Mouse (Mus musculus) cerebellum, postnatal 4 days (tissue): ENCODE measurements around the gene Camkmt.

Experiments used
- DNase-seq, 2 experiments: peaks; one replicate each; pipeline ENCODE4 v3.0.0; 2022; ENCODE audit warnings: low spot score in 2 of 2, mixed read lengths in 1 of 2

The Camkmt gene

DNA sequence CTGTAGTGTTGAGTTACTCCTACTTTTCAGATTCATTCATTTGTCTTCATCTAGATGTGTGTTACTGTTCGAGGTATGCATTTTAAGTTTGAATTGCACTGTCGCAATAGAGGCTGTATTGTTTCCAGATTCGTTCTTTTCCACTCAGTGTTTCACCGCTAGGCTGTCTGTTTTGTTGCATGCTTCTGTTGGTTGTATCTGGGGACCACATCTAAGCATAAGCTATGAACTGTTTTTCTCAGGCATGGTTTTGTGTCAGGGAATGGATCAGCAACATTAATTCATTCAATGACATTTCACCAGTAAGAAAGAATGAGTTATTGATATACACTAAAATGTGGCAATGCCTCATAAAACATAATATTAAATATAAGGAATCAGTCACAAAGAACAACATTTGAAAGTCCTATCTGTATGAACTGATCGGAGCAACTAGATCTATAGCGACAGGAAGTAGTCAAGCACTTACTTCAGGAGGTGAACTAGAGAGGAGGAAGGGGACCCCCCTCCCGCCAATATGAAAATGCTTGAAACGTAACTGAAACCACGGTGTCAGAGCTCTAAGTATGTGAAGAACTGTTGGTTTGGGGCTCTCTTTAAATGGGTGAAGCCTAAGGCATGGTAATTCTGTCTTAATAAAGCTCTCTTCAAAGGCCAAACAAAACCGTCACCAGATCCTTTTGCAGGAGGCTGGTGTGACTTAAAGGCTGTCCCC lies 80.3 kb downstream of the Camkmt start:
- DNase-seq = no peak

DNA sequence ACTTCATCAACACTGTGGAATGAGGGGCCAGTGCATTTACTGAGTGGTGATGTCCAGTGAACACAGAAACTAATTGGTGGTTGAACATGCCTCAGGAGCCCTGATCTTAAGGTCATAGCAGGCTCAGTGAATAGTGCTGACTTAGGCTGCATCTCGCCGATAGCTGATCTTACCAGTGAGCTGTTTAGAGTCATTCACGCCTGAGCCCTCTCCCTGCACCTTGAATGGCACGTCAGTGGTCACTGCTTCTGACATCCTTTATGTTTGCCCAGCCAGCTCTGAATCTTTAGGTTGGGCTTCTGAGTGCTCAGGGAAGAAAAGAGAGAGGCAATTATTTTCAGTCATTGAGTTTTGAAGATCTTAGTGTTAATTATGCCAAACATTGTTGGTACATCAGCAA lies 81.6 kb downstream of the Camkmt start:
- no peak for DNase-seq

DNA sequence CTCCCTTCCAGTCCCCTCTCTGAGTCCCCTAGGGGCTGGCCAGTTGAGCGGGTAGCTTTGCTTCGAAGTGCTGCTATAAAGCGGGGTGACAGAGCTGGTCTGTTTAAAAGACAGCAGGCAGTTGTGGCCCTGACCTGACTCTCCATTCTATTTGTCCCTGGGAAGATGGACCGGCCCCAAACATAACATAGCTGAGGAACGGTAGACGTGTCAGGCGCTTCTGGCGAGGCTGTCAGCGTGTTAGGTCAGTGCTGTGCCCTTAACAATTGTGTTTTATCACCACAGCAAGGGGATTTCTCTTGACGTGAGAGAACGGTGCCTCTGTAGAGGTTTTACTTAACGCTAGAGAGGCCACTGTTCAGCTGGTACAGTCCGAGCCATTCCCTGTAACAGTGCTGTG lies 86.9 kb downstream of the Camkmt start:
- DNase-seq = no peak

DNA sequence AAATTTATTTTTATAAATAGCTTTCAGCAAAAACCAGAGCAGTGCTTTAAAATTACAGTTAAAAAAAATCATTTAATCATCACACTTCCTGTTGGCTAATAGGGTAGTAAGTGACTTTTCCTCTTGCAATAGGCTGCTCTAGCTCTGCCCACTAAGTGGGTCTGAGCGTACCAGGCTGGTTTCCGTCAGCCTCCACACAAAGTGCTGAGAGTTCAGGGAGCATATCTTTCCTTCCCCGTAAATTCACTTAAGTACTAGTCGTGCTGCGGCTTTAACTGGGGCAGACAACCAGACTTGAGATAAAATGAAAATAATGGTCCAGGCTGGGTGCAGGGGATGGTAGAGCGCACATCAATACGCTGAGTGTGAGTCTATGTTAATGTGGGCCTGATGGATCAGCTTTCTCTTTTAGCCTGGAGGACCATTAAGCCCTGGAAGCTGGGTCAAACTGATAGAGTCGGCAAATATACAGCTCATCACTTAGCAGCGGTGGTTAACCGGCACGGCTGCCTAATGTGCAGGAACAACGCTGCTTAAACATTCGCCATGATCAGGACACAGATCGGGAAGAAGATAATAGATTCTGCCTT lies 90.2 kb downstream of the Camkmt start:
- DNase-seq = no peak

DNA sequence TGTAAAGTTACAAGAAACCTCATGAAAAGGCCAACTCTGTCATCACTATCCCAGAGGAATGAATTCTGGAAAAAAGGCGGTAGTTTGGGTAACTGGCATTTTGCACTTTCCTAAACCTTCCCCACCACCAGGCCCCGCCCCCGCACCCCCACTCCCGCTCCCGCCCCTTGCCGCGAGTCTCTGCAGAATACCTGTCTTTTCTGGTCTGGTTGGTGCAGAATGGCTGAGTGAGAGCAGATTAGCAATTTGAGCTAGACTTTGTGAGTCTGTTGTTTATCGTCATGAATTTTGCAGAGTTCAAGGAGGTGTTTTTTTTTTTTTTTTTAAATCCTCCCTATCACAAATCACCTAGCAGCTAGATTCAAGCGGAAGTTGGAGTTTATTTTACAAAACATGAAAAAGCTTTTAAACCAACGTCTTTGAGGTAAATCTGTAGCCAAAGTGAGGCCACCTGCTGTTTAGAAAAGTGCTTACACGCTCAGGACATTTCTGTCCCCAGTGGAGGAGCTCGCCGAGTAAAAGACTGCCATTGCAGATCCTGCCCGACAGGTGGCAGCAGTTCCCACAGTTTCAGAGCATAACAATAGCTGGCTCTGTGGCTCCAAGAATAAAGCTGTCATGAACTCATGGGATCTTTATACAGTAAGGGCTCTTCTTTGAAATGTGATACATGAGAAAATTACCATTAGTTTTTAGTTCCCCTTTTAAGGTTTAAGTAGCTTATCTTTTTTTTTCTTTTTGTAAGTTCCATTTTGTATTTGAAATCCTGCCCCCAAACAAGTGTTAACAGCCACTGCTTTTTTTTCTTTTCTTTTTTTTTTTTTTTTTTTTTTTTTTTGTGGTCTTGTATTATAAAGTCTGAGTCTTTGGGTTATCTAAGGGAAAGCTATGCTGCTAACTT lies 99.1 kb downstream of the Camkmt start:
- DNase-seq = peak; percentile 74 to 84

DNA sequence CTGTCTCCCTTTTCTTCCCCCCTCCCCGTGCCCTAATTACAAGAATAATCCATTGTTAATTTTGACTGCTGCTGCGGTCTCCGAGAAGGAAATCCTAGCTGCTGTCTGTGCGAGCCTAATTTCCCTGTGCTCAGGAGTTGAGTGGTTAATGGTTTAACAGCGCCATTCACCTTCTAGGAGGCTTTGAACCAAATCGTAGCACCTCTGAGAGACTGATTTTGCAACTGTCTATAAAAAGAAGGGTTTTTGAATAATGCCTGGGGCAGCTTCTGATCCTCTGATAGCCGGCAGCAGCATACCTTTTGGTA lies 99.7 kb downstream of the Camkmt start:
- DNase-seq = no peak

DNA sequence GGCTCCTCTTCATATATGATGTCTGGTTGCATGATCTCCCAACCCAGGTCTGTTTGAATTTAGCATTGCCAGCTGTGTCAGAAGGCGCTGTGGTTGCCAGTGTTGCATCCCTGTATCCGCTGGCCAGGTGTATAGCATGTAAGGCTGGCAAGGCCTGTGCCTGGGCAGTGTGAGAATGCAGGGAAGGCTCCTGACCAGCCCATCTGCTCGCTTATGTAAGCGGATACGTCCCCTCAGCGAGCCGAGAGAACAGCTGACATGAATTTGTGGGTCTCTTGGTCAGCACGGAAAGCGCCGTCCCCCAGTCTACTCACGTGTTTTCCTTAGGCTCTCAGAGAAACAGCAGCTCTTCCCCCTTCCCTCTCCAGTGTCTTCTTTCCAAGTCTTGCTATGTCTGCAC lies 102.9 kb downstream of the Camkmt start:
- no peak for DNase-seq

DNA sequence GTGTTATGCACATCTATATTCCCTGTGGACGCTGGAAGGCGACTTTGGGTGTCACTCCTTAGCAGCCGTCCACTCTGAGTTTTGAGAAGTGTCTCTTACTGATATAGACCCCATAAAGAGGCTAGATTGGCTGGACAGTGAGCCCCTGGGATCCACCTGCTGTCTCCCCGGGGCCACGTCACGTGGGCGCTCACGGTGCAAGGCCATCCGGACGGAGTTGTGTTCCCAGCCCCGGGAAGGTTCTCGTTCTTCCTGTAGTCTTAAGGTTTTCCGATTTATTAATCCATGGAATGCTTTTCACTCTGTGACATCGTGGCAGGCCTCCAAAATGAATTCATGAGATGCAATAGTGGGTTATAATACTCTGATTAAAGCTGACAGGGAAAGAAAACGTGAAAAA lies 108.4 kb downstream of the Camkmt start:
- DNase-seq = no peak

DNA sequence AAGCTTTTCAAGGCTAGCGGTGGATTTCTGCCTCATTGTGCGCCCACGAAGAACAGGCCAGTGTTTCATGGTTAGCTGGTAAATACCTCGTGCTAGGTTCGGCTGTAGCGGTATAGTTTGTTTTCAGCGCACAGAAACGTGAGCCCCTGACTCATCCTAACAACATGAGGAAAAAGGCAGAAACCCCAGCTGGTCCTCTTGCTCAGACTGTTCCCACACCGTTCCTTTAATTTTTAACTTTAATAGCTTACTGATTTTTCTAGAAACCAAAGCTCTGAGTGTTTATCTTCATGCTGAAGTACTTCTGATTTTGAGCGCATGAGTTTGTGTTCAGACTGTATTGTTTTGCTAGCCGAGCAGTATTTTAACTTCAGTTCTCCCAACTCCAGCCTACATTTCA lies 109.0 kb downstream of the Camkmt start:
- no peak for DNase-seq

DNA sequence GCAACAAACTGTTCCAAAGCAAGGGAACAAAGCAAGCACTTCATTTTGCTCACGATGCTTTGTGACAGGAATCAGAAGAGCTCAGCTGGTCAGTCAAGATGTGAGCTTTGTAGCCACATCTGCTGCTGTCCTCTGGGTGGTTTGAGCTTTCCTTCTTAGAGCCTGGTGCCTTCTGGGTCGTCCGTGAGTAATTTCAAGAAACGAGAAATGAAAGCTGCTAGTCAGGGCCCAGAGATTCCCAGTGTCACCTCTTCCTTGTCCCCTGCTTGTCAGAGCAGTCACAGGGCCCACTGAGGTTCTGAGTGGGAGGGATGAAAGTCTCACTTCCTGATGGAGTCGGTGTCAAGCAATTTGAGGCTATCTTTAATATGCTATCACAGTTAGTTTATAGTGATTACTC lies 127.7 kb downstream of the Camkmt start:
- DNase-seq = no peak

DNA sequence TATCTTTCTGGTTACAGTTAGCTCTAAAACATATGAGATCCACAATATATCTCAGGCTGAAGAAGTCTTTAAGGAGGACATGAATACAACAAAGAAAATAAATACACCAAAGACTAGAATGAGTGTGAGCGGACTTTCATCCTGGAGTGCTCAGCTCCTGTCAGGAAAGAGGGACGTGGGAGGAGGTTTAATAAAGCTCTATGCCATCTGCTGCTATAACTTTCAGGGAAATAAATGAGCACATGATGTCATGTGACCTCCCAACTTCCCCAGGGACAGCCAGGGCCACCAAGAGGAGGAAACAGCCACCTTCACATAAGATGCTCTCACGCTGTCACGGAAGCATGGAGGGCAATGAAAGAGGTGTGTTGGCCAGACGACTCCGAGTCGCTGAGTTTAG lies 151.8 kb downstream of the Camkmt start:
- DNase-seq = no peak

DNA sequence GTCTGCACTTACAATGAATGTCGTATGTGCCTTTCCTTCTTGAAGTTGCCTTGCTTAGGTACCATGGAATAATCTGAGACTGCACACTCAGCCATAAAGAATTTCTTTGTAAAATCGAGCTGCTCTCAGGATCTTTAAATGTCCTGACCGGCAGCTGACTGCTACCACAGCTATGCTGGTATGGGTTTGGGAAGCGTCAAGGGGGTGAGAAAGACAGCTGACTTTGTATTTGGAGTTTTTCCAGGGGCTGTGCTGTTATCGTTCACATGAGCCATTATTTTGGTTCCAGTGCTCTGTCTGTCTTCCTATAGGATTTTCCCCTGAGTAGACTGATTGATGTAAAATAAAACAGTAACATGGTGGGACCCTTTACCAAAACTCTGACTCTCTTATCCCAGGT lies 158.6 kb downstream of the Camkmt start:
- DNase-seq = no peak

DNA sequence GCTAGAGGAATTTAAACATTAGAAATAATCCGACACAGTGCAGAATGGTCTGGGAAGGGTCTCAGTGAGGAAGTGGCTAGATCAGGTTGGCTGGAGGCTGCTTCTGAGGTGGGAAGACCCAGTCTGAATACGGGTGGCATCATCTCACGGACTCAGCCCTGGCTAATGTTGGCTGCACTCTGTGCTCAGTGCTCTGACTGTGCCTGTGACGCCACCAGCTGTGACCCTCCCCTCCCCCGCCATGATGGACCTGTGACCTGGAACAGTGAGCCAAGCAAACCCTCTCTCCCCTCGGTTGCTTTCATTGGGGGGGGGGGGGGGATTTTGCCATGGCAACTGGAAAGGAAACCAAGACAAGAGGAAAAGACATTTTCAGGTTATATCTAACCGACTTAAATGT lies 159.4 kb downstream of the Camkmt start:
- no peak for DNase-seq

DNA sequence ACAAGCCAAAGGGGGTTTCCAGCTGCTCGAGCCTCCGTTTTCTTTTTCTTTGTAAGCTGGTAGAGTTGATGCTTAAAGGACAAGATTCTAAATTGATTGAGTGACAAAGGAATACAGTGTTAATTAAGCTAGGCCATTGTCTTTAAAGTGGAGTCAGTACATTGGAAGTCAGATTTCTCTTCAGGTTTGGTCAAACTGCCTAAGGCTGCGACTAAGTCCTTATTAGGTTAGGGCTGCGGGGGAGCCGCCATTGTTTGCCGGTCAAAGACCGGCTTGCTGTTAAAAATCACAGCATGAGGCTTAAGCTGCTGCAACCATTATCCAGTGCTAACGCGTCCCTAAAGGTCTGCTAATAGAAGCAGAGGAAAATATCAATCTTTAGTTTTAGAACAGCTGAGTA lies 166.6 kb downstream of the Camkmt start:
- DNase-seq = no peak

DNA sequence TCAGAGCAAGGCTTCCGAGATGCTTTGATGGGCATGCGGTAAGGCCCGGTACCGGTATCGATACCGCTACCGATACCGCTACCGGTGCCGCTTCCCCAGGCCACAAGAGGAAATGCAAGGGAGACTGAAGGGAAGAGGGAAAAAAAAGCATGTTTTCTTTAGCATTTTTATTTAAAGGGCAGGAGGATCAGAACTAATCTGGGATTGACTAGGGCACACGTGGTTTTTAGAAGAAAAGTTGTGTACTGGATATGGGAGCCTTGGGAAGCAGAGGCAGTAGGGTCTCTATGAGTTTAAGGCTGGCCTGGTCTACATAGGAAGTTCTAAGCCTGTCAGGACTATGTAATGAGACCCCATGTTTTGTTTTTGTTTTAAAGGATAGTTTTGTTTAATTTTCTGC lies 167.0 kb downstream of the Camkmt start:
- no peak for DNase-seq

DNA sequence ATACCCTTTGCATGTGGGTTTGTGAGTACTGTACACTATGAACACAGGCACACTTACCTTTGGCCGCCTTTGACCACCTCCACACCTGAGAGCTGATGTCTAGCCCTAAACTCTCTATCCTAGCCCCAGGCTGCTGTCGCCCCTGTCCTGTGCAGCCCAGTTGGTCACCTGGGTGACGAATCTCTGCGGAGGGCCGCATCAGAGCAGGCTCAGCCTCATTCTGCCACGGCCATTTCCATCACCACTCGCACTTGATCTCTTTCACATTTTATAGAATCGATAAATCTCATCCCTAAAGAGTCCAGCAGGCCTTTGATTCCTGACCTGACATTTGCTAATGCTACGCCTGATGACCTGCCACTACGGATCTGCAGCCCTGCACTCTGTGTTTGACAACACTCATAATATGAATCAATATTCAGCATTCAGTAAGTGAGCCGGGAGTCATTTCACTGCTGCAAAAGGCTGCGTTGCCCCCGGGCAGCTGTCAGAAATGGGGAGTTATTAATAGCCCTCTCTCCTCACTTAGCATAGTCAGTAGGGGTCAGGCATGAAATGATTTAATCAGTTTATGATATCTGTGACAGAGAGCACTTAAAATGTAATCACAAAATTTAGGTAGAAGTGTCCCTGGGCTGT lies 168.5 kb downstream of the Camkmt start:
- no peak for DNase-seq

DNA sequence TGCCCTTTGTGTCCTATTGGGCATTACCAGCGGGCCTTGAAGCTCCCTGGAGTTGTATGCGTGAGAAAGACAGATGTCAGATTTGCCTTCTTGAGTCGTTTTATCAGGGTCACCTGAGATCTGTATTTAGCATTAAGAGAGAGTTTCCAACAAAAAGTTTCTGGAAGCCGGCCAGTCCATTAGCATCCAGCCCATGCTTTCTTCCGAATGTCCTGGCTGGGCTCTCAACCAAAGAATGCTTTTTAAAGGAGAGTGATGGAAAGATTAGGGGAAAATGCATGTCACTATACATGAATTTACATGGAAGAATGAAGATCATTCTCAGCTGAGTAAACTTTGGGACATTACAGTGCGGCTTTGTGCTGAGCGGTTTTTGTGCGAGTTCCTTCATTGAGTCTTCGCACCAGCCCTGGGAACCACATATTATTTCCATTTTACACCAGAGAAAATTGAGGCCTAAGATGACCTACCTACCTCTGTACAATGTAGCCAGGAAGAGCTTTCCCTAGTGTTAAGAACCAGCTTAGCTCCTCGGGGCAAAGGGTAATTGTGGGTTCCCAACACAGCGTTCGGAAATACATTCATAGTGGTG lies 176.6 kb downstream of the Camkmt start:
- no peak for DNase-seq

DNA sequence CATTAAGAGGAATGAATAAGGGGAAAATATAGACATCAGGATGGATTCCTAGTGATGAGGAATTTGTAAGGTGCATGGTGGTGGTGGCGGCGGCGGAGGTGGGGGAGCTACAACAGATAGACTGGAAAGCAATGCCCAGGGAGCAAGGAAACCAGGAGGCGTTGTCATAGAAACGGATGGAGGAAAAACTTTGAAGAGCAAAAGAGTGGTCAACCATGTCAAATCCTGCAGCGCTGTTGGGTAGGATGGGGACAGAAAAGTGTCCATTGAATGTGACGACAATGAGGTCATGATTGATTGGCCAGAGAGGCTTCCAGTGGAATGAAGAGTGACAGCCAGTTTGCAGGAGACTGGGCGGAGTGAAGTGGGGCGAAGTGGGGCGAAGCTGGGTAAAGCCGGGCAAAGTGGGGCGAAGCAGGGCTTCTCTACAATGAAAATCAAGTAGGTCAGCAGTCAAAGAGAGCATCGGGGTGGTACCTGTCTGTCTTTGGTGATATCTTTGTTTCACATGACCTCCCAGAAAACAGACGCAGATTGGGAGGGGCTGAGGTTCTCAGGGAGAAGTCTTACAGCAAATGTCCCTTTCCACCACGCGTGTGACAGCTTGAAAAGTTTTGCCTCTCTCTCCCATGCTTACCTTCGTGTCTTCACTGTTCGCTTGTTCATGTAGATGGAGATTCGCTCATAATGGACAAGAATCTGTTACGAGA lies 181.3 kb downstream of the Camkmt start:
- no peak for DNase-seq

DNA sequence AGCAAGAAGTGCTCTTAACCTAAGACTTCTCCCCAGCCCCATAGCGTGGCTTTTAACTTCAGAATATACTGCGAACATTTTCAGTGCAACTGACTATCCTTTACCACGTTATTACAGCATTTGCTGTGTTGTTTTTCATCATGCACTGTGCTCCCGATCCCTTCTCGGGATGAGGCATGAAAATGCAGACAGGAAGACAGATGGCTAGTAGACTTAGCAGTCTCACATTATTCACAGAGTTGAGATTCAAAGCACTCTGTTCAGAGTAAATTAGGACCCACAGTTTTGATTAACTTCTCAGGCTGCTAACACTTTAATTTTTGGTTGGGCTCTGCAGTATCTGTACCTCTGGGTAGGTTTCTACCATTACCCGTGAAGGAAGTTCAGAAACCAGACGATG lies 189.4 kb downstream of the Camkmt start:
- no peak for DNase-seq

DNA sequence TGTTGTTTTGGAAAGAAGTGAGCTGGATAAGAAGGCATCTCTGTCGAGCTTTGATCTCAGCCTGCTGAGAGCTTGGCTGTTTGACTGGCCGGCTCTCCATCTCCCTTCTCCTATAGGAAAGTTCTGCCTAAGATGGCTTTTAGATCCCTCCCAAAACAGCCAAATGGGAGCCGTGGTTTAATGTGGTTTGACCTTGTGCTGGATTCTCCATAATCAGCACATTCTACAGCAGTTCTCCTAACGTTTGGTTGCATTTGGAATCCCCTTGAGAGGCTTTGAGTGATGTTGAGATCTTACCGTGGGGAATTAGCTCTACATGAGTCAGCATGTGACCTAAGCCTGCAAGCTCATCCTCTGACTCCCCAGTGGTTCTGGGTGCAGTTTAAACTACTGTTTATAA lies 192.1 kb downstream of the Camkmt start:
- no peak for DNase-seq

DNA sequence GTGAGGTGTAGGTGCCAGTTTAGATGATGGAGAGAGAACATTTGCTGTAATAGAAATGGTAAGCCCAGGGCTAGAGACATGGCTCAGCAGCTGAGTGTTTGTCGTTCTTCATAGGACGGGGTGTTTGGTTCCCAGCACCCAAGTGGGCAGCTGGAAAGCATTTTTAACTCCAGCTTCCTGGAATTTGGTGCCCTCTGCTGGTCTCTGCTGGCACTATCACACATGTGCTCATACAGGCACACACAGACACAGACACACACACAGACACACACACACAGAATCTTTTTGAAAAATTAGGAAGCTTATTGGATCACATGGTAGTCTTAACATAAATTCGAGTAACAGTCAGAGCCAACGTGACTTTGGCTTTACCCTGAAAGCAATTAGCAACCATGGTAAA lies 200.8 kb downstream of the Camkmt start:
- DNase-seq = no peak

DNA sequence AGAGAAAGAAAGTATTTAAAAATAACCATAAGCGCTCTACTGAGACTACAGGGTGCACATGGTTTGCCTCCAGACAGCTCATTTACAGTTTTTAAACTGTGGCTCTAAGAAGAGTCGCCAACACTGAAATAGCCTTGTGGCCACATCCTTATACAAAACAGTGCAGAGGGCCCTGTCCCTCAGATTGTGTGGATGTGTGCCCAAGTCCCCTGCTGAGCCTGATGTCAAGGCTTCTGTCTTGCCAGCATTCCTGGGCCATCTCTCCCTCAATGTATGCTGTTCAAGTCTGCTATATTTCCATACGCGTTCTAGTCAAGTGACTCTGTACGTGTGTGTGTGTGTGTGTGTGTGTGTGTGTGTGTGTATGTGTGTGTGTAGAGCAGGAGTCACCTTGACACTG lies 201.2 kb downstream of the Camkmt start:
- DNase-seq = peak in 1 of 2 experiments; percentile 17
